Mouse (Mus musculus) neural tube, embryonic 11.5 days (tissue): ENCODE results near the gene N4bp2l2. TPM values are rescaled to one million over a fixed set of nuclear protein-coding genes. Genes with fewer than 3 reads are reported as not detected.
A peak's percentile ranks its signal among the peaks of the same experiment; 100 is the strongest.
"Not testable (repeated sequence)": the region's sequence is repeated elsewhere in the genome, so short reads cannot be mapped to it uniquely, and the experiment has no call there.

Experiments used
- ATAC-seq: fragments of 200-750 bp; cut with Nextera tagmentation; 2 replicates; pipeline ENCODE4 v1.8.0; 2017; ENCODE audit warnings: moderate number of reproducible peaks, mild to moderate bottlenecking, moderate TSS enrichment, moderate library complexity; ENCODE audit not compliant: insufficient read depth, low FRiP score, low TSS enrichment
- DNase-seq: peaks from one replicate; pipeline ENCODE4 v3.0.0-alpha.2; 2015; ENCODE audit warnings: low spot score
- H3K27ac ChIP-seq: fragments of 300-500 bp; sonication (generic); 2 replicates; pipeline ENCODE4 v1.5.1; 2014; ENCODE audit warnings: low read depth, mild to moderate bottlenecking, low read length
- H3K27me3 ChIP-seq: fragments of 300-500 bp; sonication (generic); 2 replicates; pipeline ENCODE4 v1.6.1; 2014; ENCODE audit warnings: mild to moderate bottlenecking, low read length, mixed read lengths; ENCODE audit not compliant: control insufficient read depth, insufficient read depth
- H3K36me3 ChIP-seq: fragments of 300-500 bp; sonication (generic); 2 replicates; pipeline ENCODE4 v1.6.1; 2014; ENCODE audit warnings: mild to moderate bottlenecking, low read length, moderate library complexity, mixed read lengths; ENCODE audit not compliant: control insufficient read depth, insufficient read depth
- H3K4me1 ChIP-seq: fragments of 300-500 bp; sonication (generic); 2 replicates; pipeline ENCODE4 v1.6.1; 2014; ENCODE audit warnings: low read length, mixed read lengths; ENCODE audit not compliant: control insufficient read depth, insufficient read depth
- H3K4me2 ChIP-seq: fragments of 300-500 bp; sonication (generic); 2 replicates; pipeline ENCODE4 v1.6.1; 2014; ENCODE audit warnings: low read depth, mild to moderate bottlenecking, moderate library complexity
- H3K4me3 ChIP-seq: fragments of 300-500 bp; sonication (generic); 2 replicates; pipeline ENCODE4 v1.5.1; 2014; ENCODE audit warnings: low read depth, low read length
- H3K9ac ChIP-seq: fragments of 300-500 bp; sonication (generic); 2 replicates; pipeline ENCODE4 v1.6.1; 2014; ENCODE audit warnings: mild to moderate bottlenecking, low read length
- H3K9me3 ChIP-seq: fragments of 300-500 bp; sonication (generic); 2 replicates; pipeline ENCODE4 v1.6.1; 2016; ENCODE audit warnings: low read length; ENCODE audit not compliant: control insufficient read depth
- WGBS: fragments of 180-500 bp; shearing (Covaris S2); extraction: QIAGEN DNeasy Blood & Tissue Kit; methylation state at CpG from one replicate; pipeline ENCODE4 v1.1.7; 2014; 5-methylcytosine and 5-hydroxymethylcytosine counted together
- polyA plus RNA-seq: library from polyadenylated mRNA; unstranded; fragments of >200 nt; fragmentation: Nextera tagmentation; extraction: Ambion mirVana; gene quantifications from 2 replicates; pipeline ENCODE4 v1.2.1, GENCODE M21; 2014

N4bp2l2 gene
- polyA plus RNA-seq, 1 experiment from 2014 or later: 44.8 TPM

GRCm38 (mm10) chr5:150674866-150675265, 8.9 kb upstream of the N4bp2l2 start:
- WGBS: 54% methylated on average over 6 of the region's 6 CpGs
- Histone ChIP-seq H3K9me3 (no peaks in the 10 kb centered on the region), H3K27ac (no peak overlapping the region), H3K4me2 (peak overlapping the region; percentile 49), H3K4me1 (no peaks in the 10 kb centered on the region; the same call in 1 of the 2 replicates), H3K4me3 (peak overlapping the region; percentile 96), H3K27me3 (no peaks in the 10 kb centered on the region), H3K36me3 (no peaks in the 10 kb centered on the region), H3K9ac (no peak overlapping the region; the same call in 1 of the 2 replicates)
- DNase-seq: no peak
- no peak for ATAC-seq

DNA sequence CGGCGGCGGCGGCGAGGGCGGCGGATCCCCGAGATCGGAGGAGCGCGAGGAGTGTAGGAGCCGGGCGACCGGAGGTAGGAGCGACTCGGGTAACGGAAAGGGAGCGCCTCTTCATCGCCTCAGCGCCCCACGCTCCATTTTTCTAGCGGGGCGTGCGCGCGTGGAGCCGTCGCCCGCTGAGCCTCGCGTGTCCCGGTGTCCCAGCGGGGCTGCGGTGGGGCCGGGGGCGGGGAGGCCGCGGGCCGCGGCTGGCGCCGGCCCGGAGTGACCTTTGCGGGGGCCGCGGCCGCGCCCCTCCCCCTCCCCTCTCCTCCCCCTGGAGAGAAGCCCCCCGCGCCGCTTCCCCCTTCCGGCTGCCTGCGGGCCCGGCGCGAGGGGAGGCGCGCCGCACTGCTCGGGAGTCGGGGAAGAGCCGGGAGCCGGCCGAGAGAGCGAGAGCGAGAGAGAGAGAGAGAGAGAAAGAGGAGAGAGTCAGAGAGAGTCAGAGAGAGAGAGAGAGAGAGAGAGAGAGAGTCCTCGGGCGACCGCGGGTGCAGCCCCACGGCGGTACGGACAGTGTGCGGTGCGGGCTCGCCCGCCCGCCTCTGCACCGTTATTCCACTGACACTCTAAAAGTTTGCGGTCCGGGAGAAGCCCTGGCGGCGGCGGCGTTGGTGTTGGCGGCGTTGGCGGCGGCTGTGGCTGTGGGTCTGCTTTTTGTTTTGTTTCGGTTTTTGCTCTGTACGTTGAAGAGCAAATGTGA, 8.1 kb upstream of the N4bp2l2 start:
- Histone ChIP-seq H3K4me1 (no peaks in the 10 kb centered on the region; the same call in 1 of the 2 replicates), H3K27me3 (no peaks in the 10 kb centered on the region), H3K4me3 (peak overlapping the region; percentile 96), H3K9ac (peak overlapping the region; percentile 98), H3K27ac (peak overlapping the region; percentile 96), H3K36me3 (no peaks in the 10 kb centered on the region), H3K9me3 (no peaks in the 10 kb centered on the region), H3K4me2 (peak overlapping the region; percentile 49)
- WGBS: under 1% methylated on average over 40 of the region's 91 CpGs
- DNase-seq (peak; percentile 70), ATAC-seq (peak; percentile 61)

DNA sequence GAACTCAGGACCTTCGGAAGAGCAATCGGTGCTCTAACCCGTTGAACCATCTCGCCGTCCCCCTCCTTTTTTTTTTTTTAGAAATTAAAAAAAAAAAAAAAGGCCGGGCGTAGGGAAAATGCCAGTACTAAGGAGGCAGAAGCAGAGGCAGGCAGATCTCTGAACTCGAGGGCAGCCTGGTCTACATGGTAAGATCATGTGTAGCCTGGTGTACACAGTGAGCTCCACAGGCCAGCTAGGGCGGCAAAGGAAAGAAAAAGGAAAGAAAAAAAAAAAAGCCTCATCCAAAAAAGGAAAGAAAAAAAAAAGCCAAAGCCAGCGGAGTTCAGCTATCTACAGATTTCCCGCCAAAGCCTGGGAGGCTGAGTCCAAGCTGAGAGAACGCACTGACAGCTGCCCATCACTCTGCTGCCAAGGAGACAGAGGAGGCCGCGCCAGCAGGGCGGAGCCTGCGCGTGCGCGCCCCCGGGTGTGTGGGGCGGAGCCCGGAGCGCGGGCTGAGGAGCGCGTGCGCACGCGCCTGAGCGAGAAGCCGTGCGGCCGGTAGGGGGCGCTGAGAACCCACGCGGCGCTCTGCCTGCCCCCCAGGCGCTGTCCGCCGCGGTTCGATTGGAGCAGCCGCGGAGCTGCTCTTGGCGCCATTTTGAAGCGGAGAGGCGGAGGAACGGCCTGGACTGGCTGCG, 7.3 kb upstream of the N4bp2l2 start, which contains the start of gene Pds5b:
TSS of gene Pds5b (plus strand) at position 587 of the 683 bp plus-strand sequence.
- peak within 1 kb of the TSS; percentile 49 for H3K4me2 ChIP-seq
- WGBS: 13% methylated on average over 49 of the region's 49 CpGs
- DNase-seq (peak; percentile 98), ATAC-seq (peak; percentile 96)
- no peaks in the 10 kb centered on the region; the same call in 1 of the 2 replicates for H3K4me1 ChIP-seq
- no peaks in the 10 kb centered on the region for H3K36me3 ChIP-seq
- H3K4me3 ChIP-seq: peak within 1 kb of the TSS; percentile 96
- H3K9ac ChIP-seq: peak within 1 kb of the TSS; percentile 98
- no peaks in the 10 kb centered on the region for H3K9me3 ChIP-seq
- no peaks in the 10 kb centered on the region for H3K27me3 ChIP-seq
- H3K27ac ChIP-seq: peak within 1 kb of the TSS; percentile 96

GRCm38 (mm10) chr5:150672343-150672742, 6.4 kb upstream of the N4bp2l2 start:
- H3K4me3 ChIP-seq: no peak overlapping the region
- no peak for DNase-seq
- ATAC-seq: no peak

GRCm38 (mm10) chr5:150668731-150669130, 2.7 kb upstream of the N4bp2l2 start:
- no peaks in the 10 kb centered on the region for H3K4me1 ChIP-seq
- WGBS: 68% methylated on average over 4 of the region's 4 CpGs
- no peak for ATAC-seq

More at GRCm38 (mm10) chr5:150672343-150672742, 6.4 kb upstream of the N4bp2l2 start:
- H3K4me2 ChIP-seq: no peak overlapping the region
- 89% methylated on average over 7 of the region's 7 CpGs for WGBS
- H3K27me3 ChIP-seq: no peaks in the 10 kb centered on the region
- no peaks in the 10 kb centered on the region for H3K9me3 ChIP-seq
- no peaks in the 10 kb centered on the region; the same call in 1 of the 2 replicates for H3K4me1 ChIP-seq
- H3K36me3 ChIP-seq: no peaks in the 10 kb centered on the region
- no peak overlapping the region for H3K9ac ChIP-seq
- H3K27ac ChIP-seq: no peak overlapping the region

DNA sequence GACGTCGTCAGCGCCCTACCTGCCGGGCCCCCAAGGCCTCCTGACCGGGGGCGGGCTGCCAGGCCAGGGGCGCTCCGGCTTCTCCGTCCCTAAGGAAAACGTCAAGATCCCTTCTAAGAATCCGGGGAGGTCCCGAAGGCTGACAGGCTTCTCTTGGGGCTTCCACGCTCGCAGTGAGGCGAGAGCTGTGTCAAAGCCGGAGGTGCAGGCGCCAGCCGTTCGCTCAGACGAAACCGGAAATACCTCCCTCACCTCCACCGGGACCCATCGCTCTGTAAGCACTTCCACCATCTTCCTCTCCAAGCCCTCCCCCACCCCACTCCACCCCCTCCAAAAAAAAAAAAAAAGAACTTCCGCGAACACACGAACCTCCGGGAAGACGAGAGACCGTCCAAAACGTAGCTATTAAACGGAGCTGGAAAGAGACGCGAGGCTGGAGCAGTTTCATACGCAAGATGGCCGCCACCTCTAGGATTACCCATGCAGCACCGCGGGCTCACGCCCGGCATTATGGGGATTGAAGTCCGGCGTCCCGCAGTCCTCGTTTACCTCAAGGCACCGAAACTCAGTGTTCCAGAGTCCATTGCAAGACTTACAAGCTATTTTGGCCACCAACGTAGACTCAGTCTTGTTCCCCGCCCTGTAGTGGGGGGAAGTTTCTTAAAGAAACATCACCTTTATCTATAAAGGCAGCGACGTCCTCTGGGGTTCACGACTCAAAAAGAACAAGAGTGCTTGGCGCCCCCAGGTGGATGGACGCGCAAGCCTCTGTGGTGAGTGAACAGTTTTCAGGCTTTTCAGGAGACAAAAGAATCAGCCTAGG, 640 bp downstream of the N4bp2l2 start:
- ATAC-seq (peak; percentile 98), DNase-seq (peak; percentile 95)
- under 1% methylated on average over 52 of the region's 52 CpGs for WGBS
- Histone ChIP-seq H3K27ac (peak overlapping the region; percentile 96), H3K9ac (peak overlapping the region; percentile 94), H3K4me1 (no peaks in the 10 kb centered on the region), H3K4me3 (peak overlapping the region; percentile 97), H3K4me2 (peak overlapping the region; percentile 78), H3K36me3 (peaks cover 4% of the 10 kb centered on the region), H3K9me3 (no peaks in the 10 kb centered on the region), H3K27me3 (no peaks in the 10 kb centered on the region)

More at GRCm38 (mm10) chr5:150668731-150669130, 2.7 kb upstream of the N4bp2l2 start:
- Histone ChIP-seq H3K27me3 (no peaks in the 10 kb centered on the region), H3K27ac (no peak overlapping the region), H3K36me3 (no peaks in the 10 kb centered on the region), H3K9ac (no peak overlapping the region), H3K4me3 (no peak overlapping the region), H3K9me3 (no peaks in the 10 kb centered on the region), H3K4me2 (no peak overlapping the region)
- no peak for DNase-seq

GRCm38 (mm10) chr5:150664794-150665131, 1.2 kb downstream of the N4bp2l2 start:
- Histone ChIP-seq H3K27ac (peak overlapping the region; percentile 96), H3K4me3 (peak overlapping the region; percentile 97), H3K4me2 (peak overlapping the region; percentile 78), H3K36me3 (peaks cover 4% of the 10 kb centered on the region), H3K4me1 (no peaks in the 10 kb centered on the region), H3K9ac (peak overlapping the region; percentile 94), H3K9me3 (no peaks in the 10 kb centered on the region), H3K27me3 (no peaks in the 10 kb centered on the region)
- ATAC-seq (no peak), DNase-seq (no peak)
- WGBS: 1% methylated on average over 10 of the region's 10 CpGs

- not testable (repeated sequence) for H3K4me1 ChIP-seq, H3K9ac ChIP-seq, DNase-seq, H3K27me3 ChIP-seq, H3K27ac ChIP-seq, H3K36me3 ChIP-seq, H3K9me3 ChIP-seq, H3K4me3 ChIP-seq, H3K4me2 ChIP-seq, ATAC-seq
- WGBS: 87% methylated on average over 7 of the region's 7 CpGs
Observed at GRCm38 (mm10) chr5:150663926-150664325, 2.1 kb downstream of the N4bp2l2 start.
